Mouse (Mus musculus): ENCODE measurements around the gene Dvl1. TPM values are rescaled to one million over a fixed set of nuclear protein-coding genes. Genes with fewer than 3 reads are reported as not detected.
A peak's percentile ranks its signal among the peaks of the same experiment; 100 is the strongest.

The Dvl1 gene
- polyA plus RNA-seq, 1 experiment from 2014 or later, result 5.1 TPM

- Histone ChIP-seq H3K4me2 (ENCODE audit: low read depth, low read length) (no peak overlapping the region), H3K36me3 (replicated peaks; ENCODE audit: insufficient read depth, low read length) (peaks cover 32% of the 10 kb centered on the region), H3K9me3 (ENCODE audit: low read length) (no peaks in the 10 kb centered on the region), H3K27ac (ENCODE audit: low read depth) (no peak overlapping the region), H3K4me3 (ENCODE audit: low read depth, low read length) (no peak overlapping the region), H3K4me1 (ENCODE audit: insufficient read depth) (peaks cover 21% of the 10 kb centered on the region), H3K27me3 (ENCODE audit: insufficient read depth, low read length) (no peaks in the 10 kb centered on the region), H3K9ac (replicated peaks) (no peak overlapping the region)
- 77% methylated on average over 7 of the region's 7 CpGs for WGBS (ENCODE audit: insufficient replicate concordance)
- ATAC-seq (no peak), DNase-seq (no peak)
- TF ChIP-seq CTCF (IDR thresholded peaks at IDR 0.05; ENCODE audit: low read depth) (no peak), EP300 (IDR thresholded peaks at IDR 0.05; ENCODE audit: low read depth) (no peak)
Measured at GRCm38 (mm10) chr4:155871404-155871803, 24.2 kb downstream of the Dvl1 start.

GRCm38 (mm10) chr4:155883587-155883986 is 36.4 kb downstream of the Dvl1 start:
- Histone ChIP-seq H3K9me3 (ENCODE audit: low read length) (no peaks in the 10 kb centered on the region), H3K27me3 (ENCODE audit: insufficient read depth, low read length) (no peaks in the 10 kb centered on the region), H3K4me2 (ENCODE audit: low read depth, low read length) (no peak overlapping the region), H3K4me3 (ENCODE audit: low read depth, low read length) (no peak overlapping the region), H3K9ac (replicated peaks) (no peak overlapping the region), H3K27ac (ENCODE audit: low read depth) (no peak overlapping the region), H3K36me3 (replicated peaks; ENCODE audit: insufficient read depth, low read length) (peaks cover 34% of the 10 kb centered on the region), H3K4me1 (ENCODE audit: insufficient read depth) (no peaks in the 10 kb centered on the region)
- 76% methylated on average over 3 of the region's 3 CpGs for WGBS (ENCODE audit: insufficient replicate concordance)
- peak; percentile 40; the same call in 1 of the 2 replicates for ATAC-seq
- no peak for DNase-seq
- TF ChIP-seq EP300 (IDR thresholded peaks at IDR 0.05; ENCODE audit: low read depth) (no peak), CTCF (IDR thresholded peaks at IDR 0.05; ENCODE audit: low read depth) (no peak)

- 74% methylated on average over 5 of the region's 5 CpGs for WGBS (ENCODE audit: insufficient replicate concordance)
- ATAC-seq, result peak; percentile 37; the same call in 1 of the 2 replicates
- Histone ChIP-seq H3K36me3 (replicated peaks; ENCODE audit: insufficient read depth, low read length) (peaks cover 40% of the 10 kb centered on the region), H3K9me3 (ENCODE audit: low read length) (no peaks in the 10 kb centered on the region), H3K4me1 (ENCODE audit: insufficient read depth) (peaks cover 11% of the 10 kb centered on the region), H3K4me2 (ENCODE audit: low read depth, low read length) (no peak overlapping the region), H3K27ac (ENCODE audit: low read depth) (no peak overlapping the region), H3K4me3 (ENCODE audit: low read depth, low read length) (no peak overlapping the region), H3K27me3 (ENCODE audit: insufficient read depth, low read length) (no peaks in the 10 kb centered on the region), H3K9ac (replicated peaks) (no peak overlapping the region)
- TF ChIP-seq EP300 (IDR thresholded peaks at IDR 0.05; ENCODE audit: low read depth) (no peak), CTCF (IDR thresholded peaks at IDR 0.05; ENCODE audit: low read depth) (no peak)
- DNase-seq, result no peak
Measured at GRCm38 (mm10) chr4:155886330-155886729, 39.1 kb downstream of the Dvl1 start.

GRCm38 (mm10) chr4:155887674-155888073 is 40.5 kb downstream of the Dvl1 start:
- 91% methylated on average over 10 of the region's 10 CpGs for WGBS (ENCODE audit: insufficient replicate concordance)
- H3K9me3 ChIP-seq (ENCODE audit: low read length), result no peaks in the 10 kb centered on the region
- ATAC-seq (no peak), DNase-seq (no peak)
- H3K4me2 ChIP-seq (ENCODE audit: low read depth, low read length), result no peak overlapping the region
- no peak overlapping the region for H3K9ac ChIP-seq (replicated peaks)
- no peak for TF ChIP-seq EP300 (IDR thresholded peaks at IDR 0.05; ENCODE audit: low read depth)
- no peak for TF ChIP-seq CTCF (IDR thresholded peaks at IDR 0.05; ENCODE audit: low read depth)
- no peak overlapping the region for H3K4me3 ChIP-seq (ENCODE audit: low read depth, low read length)
- no peaks in the 10 kb centered on the region for H3K27me3 ChIP-seq (ENCODE audit: insufficient read depth, low read length)
- no peak overlapping the region for H3K27ac ChIP-seq (ENCODE audit: low read depth)
- peaks cover 15% of the 10 kb centered on the region for H3K4me1 ChIP-seq (ENCODE audit: insufficient read depth)
- H3K36me3 ChIP-seq (replicated peaks; ENCODE audit: insufficient read depth, low read length), result peaks cover 40% of the 10 kb centered on the region

- TF ChIP-seq EP300 (IDR thresholded peaks at IDR 0.05; ENCODE audit: low read depth) (no peak), CTCF (IDR thresholded peaks at IDR 0.05; ENCODE audit: low read depth) (no peak)
- DNase-seq, result no peak
- Histone ChIP-seq H3K4me3 (ENCODE audit: low read depth, low read length) (no peak overlapping the region), H3K36me3 (replicated peaks; ENCODE audit: insufficient read depth, low read length) (peaks cover 40% of the 10 kb centered on the region), H3K27me3 (ENCODE audit: insufficient read depth, low read length) (no peaks in the 10 kb centered on the region), H3K9me3 (ENCODE audit: low read length) (no peaks in the 10 kb centered on the region), H3K9ac (replicated peaks) (no peak overlapping the region), H3K4me2 (ENCODE audit: low read depth, low read length) (no peak overlapping the region), H3K27ac (ENCODE audit: low read depth) (no peak overlapping the region), H3K4me1 (ENCODE audit: insufficient read depth) (peaks cover 19% of the 10 kb centered on the region)
- WGBS (ENCODE audit: insufficient replicate concordance), result 90% methylated on average over 9 of the region's 9 CpGs
- no peak for ATAC-seq
Measured at GRCm38 (mm10) chr4:155888181-155888580, 41.0 kb downstream of the Dvl1 start.

GRCm38 (mm10) chr4:155889316-155889715 is 42.1 kb downstream of the Dvl1 start:
- no peak for DNase-seq
- TF ChIP-seq CTCF (IDR thresholded peaks at IDR 0.05; ENCODE audit: low read depth) (no peak), EP300 (IDR thresholded peaks at IDR 0.05; ENCODE audit: low read depth) (no peak)
- H3K9me3 ChIP-seq (ENCODE audit: low read length), result no peaks in the 10 kb centered on the region
- H3K36me3 ChIP-seq (replicated peaks; ENCODE audit: insufficient read depth, low read length), result peaks cover 40% of the 10 kb centered on the region
- no peak overlapping the region for H3K9ac ChIP-seq (replicated peaks)
- peaks cover 29% of the 10 kb centered on the region for H3K4me1 ChIP-seq (ENCODE audit: insufficient read depth)
- no peak overlapping the region for H3K4me2 ChIP-seq (ENCODE audit: low read depth, low read length)
- ATAC-seq, result no peak
- H3K4me3 ChIP-seq (ENCODE audit: low read depth, low read length), result no peak overlapping the region
- H3K27ac ChIP-seq (ENCODE audit: low read depth), result no peak overlapping the region
- 84% methylated on average over 5 of the region's 5 CpGs for WGBS (ENCODE audit: insufficient replicate concordance)
- H3K27me3 ChIP-seq (ENCODE audit: insufficient read depth, low read length), result no peaks in the 10 kb centered on the region

- H3K9ac ChIP-seq (replicated peaks), result peak overlapping the region; percentile 69
Measured at GRCm38 (mm10) chr4:155891011-155891471, 43.8 kb downstream of the Dvl1 start.

More at GRCm38 (mm10) chr4:155891011-155891471, 43.8 kb downstream of the Dvl1 start:
- ATAC-seq (no peak), DNase-seq (peak; percentile 50)
- H3K36me3 ChIP-seq (replicated peaks; ENCODE audit: insufficient read depth, low read length), result peaks cover 29% of the 10 kb centered on the region
- TF ChIP-seq EP300 (IDR thresholded peaks at IDR 0.05; ENCODE audit: low read depth) (no peak), CTCF (IDR thresholded peaks at IDR 0.05; ENCODE audit: low read depth) (no peak)
- no peak overlapping the region for H3K27ac ChIP-seq (ENCODE audit: low read depth)
- peaks cover 44% of the 10 kb centered on the region for H3K4me1 ChIP-seq (ENCODE audit: insufficient read depth)
- H3K27me3 ChIP-seq (ENCODE audit: insufficient read depth, low read length), result no peaks in the 10 kb centered on the region
- H3K9me3 ChIP-seq (ENCODE audit: low read length), result no peaks in the 10 kb centered on the region
- peak overlapping the region; percentile 99 for H3K4me2 ChIP-seq (ENCODE audit: low read depth, low read length)
- H3K4me3 ChIP-seq (ENCODE audit: low read depth, low read length), result peak overlapping the region; percentile 95
- WGBS (ENCODE audit: insufficient replicate concordance), result under 1% methylated on average over 34 of the region's 34 CpGs
